Mouse (Mus musculus) lung, postnatal 0 days (tissue): Measurements from ENCODE around the gene Mterf1b. TPM values are rescaled to one million over a fixed set of nuclear protein-coding genes. Genes with fewer than 3 reads are reported as not detected.
A peak's percentile ranks its signal among the peaks of the same experiment; 100 is the strongest.
"Not testable (repeated sequence)": the region's sequence is repeated elsewhere in the genome, so short reads cannot be mapped to it uniquely, and the experiment has no call there.

Experiments used
- ATAC-seq: fragments of 200-750 bp; cut with Nextera tagmentation; 2 replicates; pipeline ENCODE4 v1.8.0; 2017; ENCODE audit warnings: moderate library complexity
- DNase-seq: peaks from one replicate; pipeline ENCODE4 v3.0.0-alpha.2; 2016; ENCODE audit warnings: low spot score
- H3K27ac ChIP-seq: fragments of 300-500 bp; sonication (generic); 2 replicates; pipeline ENCODE4 v1.5.1; 2014; ENCODE audit warnings: antibody characterized with exemption, mild to moderate bottlenecking, low read length, mixed read lengths
- H3K27me3 ChIP-seq: fragments of 300-500 bp; sonication (generic); replicated peaks from 2 replicates; pipeline ENCODE4 v1.6.1; 2014; ENCODE audit warnings: low read length, mixed read lengths; ENCODE audit not compliant: insufficient read depth
- H3K36me3 ChIP-seq: fragments of 300-500 bp; sonication (generic); 2 replicates; pipeline ENCODE4 v1.6.1; 2014; ENCODE audit warnings: low read length, mixed read lengths; ENCODE audit not compliant: insufficient read depth
- H3K4me1 ChIP-seq: fragments of 300-500 bp; sonication (generic); 2 replicates; pipeline ENCODE4 v1.6.1; 2014; ENCODE audit warnings: antibody characterized with exemption, low read depth, low read length, mixed read lengths; ENCODE audit not compliant: insufficient read depth
- H3K4me2 ChIP-seq: fragments of 300-500 bp; sonication (generic); replicated peaks from 2 replicates; pipeline ENCODE4 v1.6.1; 2014; ENCODE audit warnings: low read depth, mild to moderate bottlenecking, low read length, moderate library complexity, mixed read lengths
- H3K4me3 ChIP-seq: fragments of 300-500 bp; sonication (generic); 2 replicates; pipeline ENCODE4 v1.5.1; 2014; ENCODE audit warnings: low read depth, low read length
- H3K9ac ChIP-seq: fragments of 300-500 bp; sonication (generic); replicated peaks from 2 replicates; pipeline ENCODE4 v1.6.1; 2014; ENCODE audit warnings: low read depth, mild to moderate bottlenecking
- H3K9me3 ChIP-seq: fragments of 300-500 bp; sonication (generic); 2 replicates; pipeline ENCODE4 v1.6.1; 2016; ENCODE audit warnings: low read length, mixed read lengths
- CTCF ChIP-seq: IDR thresholded peaks from 2 replicates; pipeline ENCODE4 v1.5.1; 2016; ENCODE audit warnings: antibody characterized with exemption, mild to moderate bottlenecking
- EP300 ChIP-seq: IDR thresholded peaks from 2 replicates; pipeline ENCODE4 v1.6.1; 2016; ENCODE audit warnings: antibody characterized with exemption, mild to moderate bottlenecking, control low read depth
- WGBS: fragments of 180-500 bp; shearing (Covaris S2); extraction: QIAGEN DNeasy Blood & Tissue Kit; methylation state at CpG from one replicate; pipeline ENCODE4 v1.1.7; 2014; 5-methylcytosine and 5-hydroxymethylcytosine counted together
- polyA plus RNA-seq: library from polyadenylated mRNA; unstranded; fragments of >200 nt; fragmentation: Nextera tagmentation; extraction: Ambion mirVana; gene quantifications from 2 replicates; pipeline ENCODE4 v1.2.1, GENCODE M21; 2015

Gene Mterf1b
- polyA plus RNA-seq, 1 experiment from 2014 or later, result 1.9 TPM

GRCm38 (mm10) chr5:4179364-4179763 lies 12.8 kb upstream of the Mterf1b start:
- ATAC-seq, result no peak
- H3K4me1 ChIP-seq, result no peaks in the 10 kb centered on the region
- TF ChIP-seq EP300 (no peak), CTCF (no peak)
- H3K27me3 ChIP-seq, result no peaks in the 10 kb centered on the region
- no peak overlapping the region for H3K27ac ChIP-seq
- H3K9ac ChIP-seq, result no peak overlapping the region
- H3K36me3 ChIP-seq, result no peaks in the 10 kb centered on the region
- WGBS, result 82% methylated on average over 6 of the region's 6 CpGs
- H3K4me3 ChIP-seq, result no peak overlapping the region
- no peaks in the 10 kb centered on the region for H3K9me3 ChIP-seq
- H3K4me2 ChIP-seq, result no peak overlapping the region
- no peak for DNase-seq

GRCm38 (mm10) chr5:4186815-4187214 lies 5.4 kb upstream of the Mterf1b start:
- no peaks in the 10 kb centered on the region for H3K4me1 ChIP-seq
- TF ChIP-seq EP300, result no peak
- TF ChIP-seq CTCF, result no peak
- 57% methylated on average over 4 of the region's 4 CpGs for WGBS
- no peak overlapping the region for H3K9ac ChIP-seq
- no peaks in the 10 kb centered on the region for H3K27me3 ChIP-seq
- H3K36me3 ChIP-seq, result no peaks in the 10 kb centered on the region
- H3K4me2 ChIP-seq, result no peak overlapping the region
- no peak overlapping the region for H3K4me3 ChIP-seq
- no peak overlapping the region for H3K27ac ChIP-seq
- no peak for ATAC-seq
- H3K9me3 ChIP-seq, result no peaks in the 10 kb centered on the region
- no peak for DNase-seq

- H3K36me3 ChIP-seq, H3K9me3 ChIP-seq, H3K27me3 ChIP-seq, H3K4me1 ChIP-seq, ATAC-seq, H3K27ac ChIP-seq, H3K9ac ChIP-seq: not testable (repeated sequence)
- WGBS, result 5% methylated on average over 10 of the region's 27 CpGs
- Histone ChIP-seq H3K4me2 (peak overlapping the region; percentile 73), H3K4me3 (peak overlapping the region; percentile 42)
- peak; percentile 7 for DNase-seq
Observed at GRCm38 (mm10) chr5:4192481-4193246, 497 bp downstream of the Mterf1b start.

GRCm38 (mm10) chr5:4193247-4193628 lies 1.1 kb downstream of the Mterf1b start:
- ATAC-seq (no peak), DNase-seq (no peak)
- no peaks in the 10 kb centered on the region for H3K4me1 ChIP-seq
- TF ChIP-seq CTCF, result no peak
- TF ChIP-seq EP300, result no peak
- no peak overlapping the region for H3K27ac ChIP-seq
- H3K9ac ChIP-seq, result no peak overlapping the region
- no peaks in the 10 kb centered on the region for H3K27me3 ChIP-seq
- no peaks in the 10 kb centered on the region for H3K9me3 ChIP-seq
- H3K4me3 ChIP-seq, result peak overlapping the region; percentile 42
- H3K4me2 ChIP-seq, result peak overlapping the region; percentile 73
- WGBS, result 72% methylated on average over 5 of the region's 5 CpGs
- no peaks in the 10 kb centered on the region for H3K36me3 ChIP-seq

GRCm38 (mm10) chr5:4194166-4194565 lies 2.0 kb downstream of the Mterf1b start:
- H3K4me1 ChIP-seq, result no peaks in the 10 kb centered on the region
- no peak overlapping the region for H3K4me2 ChIP-seq
- no peaks in the 10 kb centered on the region for H3K36me3 ChIP-seq
- 56% methylated on average over 1 of the region's 1 CpGs for WGBS
- H3K27ac ChIP-seq, result no peak overlapping the region
- no peak for TF ChIP-seq EP300
- peak; percentile 59 for TF ChIP-seq CTCF
- no peak overlapping the region for H3K4me3 ChIP-seq
- no peak for ATAC-seq
- peak; percentile 44 for DNase-seq
- H3K27me3 ChIP-seq, result no peaks in the 10 kb centered on the region
- H3K9ac ChIP-seq, result no peak overlapping the region
- no peaks in the 10 kb centered on the region for H3K9me3 ChIP-seq

GRCm38 (mm10) chr5:4195086-4195485 lies 2.9 kb downstream of the Mterf1b start:
- Histone ChIP-seq H3K27me3 (no peaks in the 10 kb centered on the region), H3K9me3 (no peaks in the 10 kb centered on the region), H3K4me2 (no peak overlapping the region), H3K36me3 (no peaks in the 10 kb centered on the region), H3K4me3 (no peak overlapping the region), H3K27ac (no peak overlapping the region), H3K9ac (no peak overlapping the region), H3K4me1 (no peaks in the 10 kb centered on the region)
- no peak for TF ChIP-seq CTCF
- TF ChIP-seq EP300, result no peak
- no peak for DNase-seq
- no peak for ATAC-seq
- WGBS, result 24% methylated on average over 1 of the region's 1 CpGs

- Histone ChIP-seq H3K27ac (no peak overlapping the region), H3K4me2 (no peak overlapping the region), H3K4me3 (no peak overlapping the region), H3K27me3 (no peaks in the 10 kb centered on the region), H3K36me3 (no peaks in the 10 kb centered on the region), H3K4me1 (no peaks in the 10 kb centered on the region), H3K9ac (no peak overlapping the region), H3K9me3 (no peaks in the 10 kb centered on the region)
- DNase-seq (peak; percentile 90), ATAC-seq (no peak)
- TF ChIP-seq CTCF, result peak; percentile 81
- no peak for TF ChIP-seq EP300
Observed at GRCm38 (mm10) chr5:4201368-4201767, 9.2 kb downstream of the Mterf1b start.

GRCm38 (mm10) chr5:4202276-4202810 lies 10.2 kb downstream of the Mterf1b start:
- not testable (repeated sequence) for H3K4me3 ChIP-seq, H3K9me3 ChIP-seq, H3K4me2 ChIP-seq, DNase-seq, H3K36me3 ChIP-seq, ATAC-seq, H3K4me1 ChIP-seq, H3K9ac ChIP-seq, H3K27ac ChIP-seq, H3K27me3 ChIP-seq
- WGBS, result 95% methylated on average over 19 of the region's 19 CpGs

- not testable (repeated sequence) for H3K9me3 ChIP-seq, H3K9ac ChIP-seq, H3K4me2 ChIP-seq, H3K27ac ChIP-seq, ATAC-seq, H3K36me3 ChIP-seq, H3K4me1 ChIP-seq, H3K27me3 ChIP-seq, DNase-seq, H3K4me3 ChIP-seq
- WGBS, result 83% methylated on average over 3 of the region's 3 CpGs
Observed at GRCm38 (mm10) chr5:4210082-4210481, 17.9 kb downstream of the Mterf1b start.
